Comparison of ENCODE assay signal across 9 mouse cellular contexts in the genomic region with DNA sequence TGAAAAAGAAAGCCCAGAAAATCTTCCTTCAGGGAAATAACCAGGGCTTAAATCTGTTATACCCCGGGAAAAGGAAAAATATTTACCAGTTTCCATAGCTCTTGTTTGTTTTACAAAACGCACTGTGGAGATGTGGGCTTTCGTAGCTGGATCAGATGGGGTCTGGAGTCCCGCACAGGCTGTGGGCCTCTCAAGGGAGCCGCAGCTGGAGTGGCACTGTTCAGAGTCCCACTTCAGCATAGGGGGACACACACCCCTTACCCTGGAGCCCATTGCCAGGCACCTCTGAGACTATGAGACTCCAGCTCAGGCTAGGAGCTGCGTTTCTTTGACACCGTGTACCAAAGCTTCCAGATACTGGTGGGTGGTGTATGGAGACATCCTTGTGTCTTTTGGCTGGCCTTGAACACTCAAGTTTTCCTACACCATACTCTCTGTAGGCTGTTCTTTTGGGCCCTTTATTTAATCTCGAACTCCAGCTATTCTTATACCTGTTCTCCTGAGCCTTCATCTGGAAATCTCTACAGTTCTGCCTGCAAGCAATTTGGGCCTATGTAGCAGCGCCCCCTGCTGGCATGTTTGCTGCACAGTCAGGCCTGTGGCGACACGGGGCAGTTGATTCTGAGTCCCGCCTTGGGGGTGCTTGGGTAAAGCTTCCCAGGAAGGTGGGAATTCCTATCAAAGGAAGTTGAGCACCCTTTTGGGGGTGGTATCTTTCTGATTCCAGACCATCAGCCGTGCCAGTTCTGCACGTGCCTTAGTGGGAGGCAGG. TPM values are rescaled to one million over a fixed set of nuclear protein-coding genes. Genes with fewer than 3 reads are reported as not detected.
DNase-seq lines count a peak whose midpoint lies in the region; ATAC-seq and TF ChIP-seq lines count a peak whose summit lies in the region.
"Had no signal": no experiment of that assay in that cellular context is flagged by ENCODE, and none has a peak within 500 bp of the region (broad histone marks: within the 10 kb centered on the region; RNA-seq: fewer than 3 reads in every experiment).

No protein-coding gene starts in this region.

- H3K27ac ChIP-seq in CH12.LX (ENCODE audit: insufficient read depth, low read depth) = no peak overlapping the region
- H3K27ac ChIP-seq in heart, postnatal 0 days (ENCODE audit: low read depth) = no peak overlapping the region
- H3K27ac ChIP-seq: macrophage had no signal

- dilution Hi-C loops in CH12.LX (cut with MboI; ENCODE audit: extremely low pct_ligation_motif_present, extremely low pct_unique_long_range_greater_than_20kb, low sequenced_read_pairs) = no loop called here

- H3K79me2 ChIP-seq in CH12.LX (replicated peaks; ENCODE audit: control insufficient read depth, extremely low read depth, insufficient read depth, poor library complexity, severe bottlenecking) = no peaks in the 10 kb centered on the region

- no peak for TF ChIP-seq EP300 in CH12.LX (IDR thresholded peaks at IDR 0.05; ENCODE audit: low read length)
- no peak for TF ChIP-seq EP300 in heart, postnatal 0 days (IDR thresholded peaks at IDR 0.05; ENCODE audit: low read depth)

- in situ Hi-C loops in CH12.LX (cut with MboI; ENCODE audit: low pct_ligation_motif_present, low pct_unique_long_range_greater_than_20kb, low sequenced_read_pairs) = loop anchor here (5.0 kb wide), 1 partner anchor 39 kb away; no protein-coding TSS in a partner anchor

- TF ChIP-seq POLR2A in CH12.LX (IDR thresholded peaks at IDR 0.05; ENCODE audit: low read depth, low read length) = no peak

- H3K4me3 ChIP-seq in CH12.LX (replicated peaks in 1 of 3; ENCODE audit: low read depth in 2 of 3, low read length in 2 of 3, poor library complexity in 1 of 3) = no peak overlapping the region
- no peak overlapping the region for H3K4me3 ChIP-seq in heart, postnatal 0 days (ENCODE audit: low read depth, low read length)

- peaks cover 90% of the 10 kb centered on the region for H3K27me3 ChIP-seq in CH12.LX (replicated peaks)
- H3K27me3 ChIP-seq in heart, postnatal 0 days (ENCODE audit: control insufficient read depth, insufficient read depth, low read length) = peaks cover 6% of the 10 kb centered on the region; the same call in 1 of the 2 replicates

- H3K4me1 ChIP-seq in CH12.LX (ENCODE audit: control insufficient read depth in 1 of 2, insufficient read depth in 2 of 2) = no peaks in the 10 kb centered on the region
- H3K4me1 ChIP-seq in heart, postnatal 0 days (ENCODE audit: control insufficient read depth, insufficient read depth) = no peaks in the 10 kb centered on the region

- WGBS in heart, postnatal 0 days = 45% methylated on average over 14 of the region's 14 CpGs

- H3K36me3 ChIP-seq in CH12.LX (replicated peaks in 1 of 2; ENCODE audit: control insufficient read depth in 1 of 2, insufficient read depth in 1 of 2, low read length in 1 of 2) = no peaks in the 10 kb centered on the region
- H3K36me3 ChIP-seq in heart, postnatal 0 days (replicated peaks; ENCODE audit: control insufficient read depth, insufficient read depth, low read length) = no peaks in the 10 kb centered on the region

- no peak for ATAC-seq in heart, postnatal 0 days (ENCODE audit: insufficient read depth, low read depth)
- ATAC-seq in inflammation-experienced regulatory T-cells, adult 6 months = no peak

- peak; percentile 63 to 86; a peak in 3 of 4 replicates for TF ChIP-seq CTCF in CH12.LX (conservative IDR thresholded peaks at IDR 0.05 in 1 of 2, IDR thresholded peaks at IDR 0.05 in 1 of 2; ENCODE audit: low read depth in 2 of 2, low read length in 2 of 2)
- TF ChIP-seq CTCF in heart, postnatal 0 days (IDR thresholded peaks at IDR 0.05; ENCODE audit: low read depth) = peak; percentile 85

- peak; percentile 72 for TF ChIP-seq RAD21 in CH12.LX (IDR thresholded peaks at IDR 0.05; ENCODE audit: low read depth, low read length)

- no peaks in the 10 kb centered on the region for H3K9me3 ChIP-seq in CH12.LX (replicated peaks; ENCODE audit: low read length)
- no peaks in the 10 kb centered on the region for H3K9me3 ChIP-seq in heart, postnatal 0 days (replicated peaks; ENCODE audit: control insufficient read depth, low read length)

- DNase-seq in CH12.LX (ENCODE audit: extremely low read depth) (peak; percentile 53), adipocyte (ENCODE audit: low spot score) (peak; percentile 50)
- DNase-seq in embryo, embryonic 10 days (ENCODE audit: low spot score) = peak; percentile 89
- peak; percentile 47 for DNase-seq in heart, postnatal 0 days (ENCODE audit: low spot score)
- DNase-seq in layer of hippocampus, adult 9-10 months (ENCODE audit: low spot score) = peak; percentile 24
- peak; percentile 82 for DNase-seq in lung, postnatal 10 days
- peak; percentile 16 to 25 for DNase-seq in right cerebral cortex, postnatal 36 days (ENCODE audit: low spot score in 2 of 2)

- no peak overlapping the region for H3K9ac ChIP-seq in CH12.LX (ENCODE audit: insufficient read depth, low read depth)
- no peak overlapping the region for H3K9ac ChIP-seq in heart, postnatal 0 days (replicated peaks; ENCODE audit: low read depth, low read length)

- no peak overlapping the region for H3K4me2 ChIP-seq in CH12.LX (ENCODE audit: insufficient read depth, low read depth, poor library complexity, severe bottlenecking)
- no peak overlapping the region for H3K4me2 ChIP-seq in heart, postnatal 0 days (ENCODE audit: low read depth, low read length)

TF ChIP-seq in CH12.LX, 34 proteins besides CTCF, POLR2A, EP300 and RAD21:
- TF ChIP-seq MAX (IDR thresholded peaks at IDR 0.05; ENCODE audit: low read length) (no peak), IRF4 (IDR thresholded peaks at IDR 0.05; ENCODE audit: low read depth, low read length) (no peak), PAX5 (IDR thresholded peaks at IDR 0.05; ENCODE audit: low read length) (no peak), TCF12 (IDR thresholded peaks at IDR 0.05; ENCODE audit: low read depth, low read length) (no peak), SMC3 (IDR thresholded peaks at IDR 0.05; ENCODE audit: low read depth, low read length) (peak; percentile 72), ZC3H11A (IDR thresholded peaks at IDR 0.05; ENCODE audit: low read depth, low read length) (no peak)

RNA-seq across cellular contexts. Expression of gene Ano2, which starts 28.9 kb away (rescaled TPM):
- total RNA-seq in CH12.LX (2012; rRNA removed) (not detected in 2 replicates), CH12.LX (2014; rRNA removed) (not detected in 2 replicates)
- polyA plus RNA-seq in CH12.LX (2012; ENCODE audit: insufficient read length, low read depth) = not detected in 2 replicates
- total RNA-seq in heart, postnatal 0 days (2014; rRNA removed; ENCODE audit: low replicate concordance) = 0.23 and 2.7 TPM in 2 replicates
- polyA plus RNA-seq in heart, postnatal 0 days (2015; fragmentation: Nextera tagmentation; extraction: Ambion mirVana) = not detected in 2 replicates
- not detected for polyA plus RNA-seq in inflammation-experienced regulatory T-cells, adult 6 months (2017; shearing (Covaris generic))
- polyA plus RNA-seq: macrophage had no signal

Comparison
In these comparisons a context has a peak if more than half of its experiments do, and no peak if none do; other contexts are left out.
1. DNase-seq: peak in every context shown above with its lines; median percentile 89 in embryo, embryonic 10 days; 82 in lung, postnatal 10 days; 53 in CH12.LX; 50 in adipocyte; 47 in heart, postnatal 0 days; 24 in layer of hippocampus, adult 9-10 months; 20 in right cerebral cortex, postnatal 36 days.